ENCODE assay signal across 17 mouse cellular contexts in the genomic region with DNA sequence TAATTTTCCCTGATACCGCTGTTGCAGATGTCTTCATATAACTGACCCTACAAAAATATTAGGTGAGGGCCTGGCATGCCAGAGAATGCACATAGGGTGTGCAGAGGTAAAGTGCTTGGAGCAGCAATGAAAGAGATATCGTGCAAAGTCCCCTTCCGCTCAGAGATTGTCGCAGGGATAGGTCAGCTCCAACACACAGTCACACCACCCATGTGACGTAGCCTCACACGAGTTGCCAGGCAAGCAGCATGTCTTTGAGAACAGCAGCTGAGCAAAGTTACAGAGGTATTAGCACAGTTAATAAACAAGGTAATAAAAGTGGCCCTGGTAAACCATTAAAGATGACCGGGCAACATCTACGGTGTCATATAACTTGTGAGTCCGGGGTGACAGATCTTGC.
"Had no signal": no experiment of that assay in that cellular context is flagged by ENCODE, and none has a peak within 500 bp of the region (broad histone marks: within the 10 kb centered on the region; RNA-seq: fewer than 3 reads in every experiment).

No protein-coding gene starts in this region.

- H3K4me1 ChIP-seq: stomach, embryonic 15.5 days had no signal

- H3K4me3 ChIP-seq: midbrain, embryonic 10.5 days; midbrain, embryonic 12.5 days; myocyte; neural tube, embryonic 13.5 days; neural tube, embryonic 15.5 days; stomach, embryonic 15.5 days had no signal

- DNase-seq: lung, adult 18-20 months; lung, embryonic 14.5 days; lung, postnatal 10 days; lung, postnatal 4 days; midbrain, embryonic 14.5 days; right cerebral cortex, postnatal 14 days; thymus, adult 2 months; thymus, postnatal 25 days; thymus, postnatal 4 days had no signal

- H3K9ac ChIP-seq: lung, embryonic 14.5 days; midbrain, embryonic 12.5 days; neural tube, embryonic 13.5 days; neural tube, embryonic 15.5 days; stomach, embryonic 15.5 days had no signal

- H3K36me3 ChIP-seq: midbrain, embryonic 10.5 days; midbrain, embryonic 12.5 days; neural tube, embryonic 13.5 days; neural tube, embryonic 15.5 days; stomach, embryonic 15.5 days had no signal

- H3K9me3 ChIP-seq: midbrain, embryonic 10.5 days; midbrain, embryonic 12.5 days; neural tube, embryonic 13.5 days; neural tube, embryonic 15.5 days; stomach, embryonic 15.5 days had no signal

- H3K27me3 ChIP-seq: midbrain, embryonic 12.5 days; neural tube, embryonic 13.5 days; neural tube, embryonic 15.5 days; stomach, embryonic 15.5 days had no signal

- ATAC-seq: midbrain, embryonic 16.5 days had no signal

- H3K4me2 ChIP-seq: lung, embryonic 14.5 days; midbrain, embryonic 12.5 days; neural tube, embryonic 13.5 days; neural tube, embryonic 15.5 days; stomach, embryonic 15.5 days had no signal

- H3K27ac ChIP-seq: midbrain, embryonic 10.5 days; midbrain, embryonic 12.5 days; neural tube, embryonic 13.5 days; neural tube, embryonic 15.5 days; stomach, embryonic 15.5 days; stomach, postnatal 0 days had no signal
